Mouse (Mus musculus) 416B (cell line): Measurements from ENCODE around the gene Gm20388.

Experiments
- DNase-seq: peaks from one replicate; pipeline ENCODE4 v3.0.0; 2011; ENCODE audit warnings: low read depth

The Gm20388 gene

GRCm38 (mm10) chr8:121602411-121602810, 1691.8 kb downstream of the Gm20388 start:
- DNase-seq = no peak

GRCm38 (mm10) chr8:121602860-121603259, 1692.2 kb downstream of the Gm20388 start:
- DNase-seq = peak; percentile 94

GRCm38 (mm10) chr8:121603801-121604200, 1693.2 kb downstream of the Gm20388 start:
- no peak for DNase-seq

GRCm38 (mm10) chr8:121607661-121608060, 1697.0 kb downstream of the Gm20388 start:
- peak; percentile 51 for DNase-seq

GRCm38 (mm10) chr8:121609251-121609650, 1698.6 kb downstream of the Gm20388 start:
- DNase-seq = no peak

GRCm38 (mm10) chr8:121609916-121610315, 1699.3 kb downstream of the Gm20388 start:
- no peak for DNase-seq

GRCm38 (mm10) chr8:121613419-121613818, 1702.8 kb downstream of the Gm20388 start:
- DNase-seq = no peak

GRCm38 (mm10) chr8:121619401-121619995, 1708.9 kb downstream of the Gm20388 start:
- DNase-seq = peak; percentile 71

- peak; percentile 43 for DNase-seq
These were observed 1710.3 kb downstream of the Gm20388 start for GRCm38 (mm10) chr8:121620801-121621516.

GRCm38 (mm10) chr8:121621879-121622278, 1711.2 kb downstream of the Gm20388 start:
- DNase-seq = peak; percentile 61

GRCm38 (mm10) chr8:121623043-121623442, 1712.4 kb downstream of the Gm20388 start:
- DNase-seq = no peak

GRCm38 (mm10) chr8:121628681-121629080, 1718.0 kb downstream of the Gm20388 start:
- no peak for DNase-seq

GRCm38 (mm10) chr8:121631645-121632071, 1721.0 kb downstream of the Gm20388 start:
- no peak for DNase-seq

- DNase-seq = no peak
These were observed 1721.8 kb downstream of the Gm20388 start for GRCm38 (mm10) chr8:121632401-121632800.

- peak; percentile 65 for DNase-seq
These were observed 1724.9 kb downstream of the Gm20388 start for GRCm38 (mm10) chr8:121635534-121635933.

- DNase-seq = peak; percentile 73
These were observed 1725.5 kb downstream of the Gm20388 start for GRCm38 (mm10) chr8:121636180-121636579.

GRCm38 (mm10) chr8:121642804-121643203, 1732.2 kb downstream of the Gm20388 start:
- DNase-seq = no peak

GRCm38 (mm10) chr8:121643384-121643783, 1732.7 kb downstream of the Gm20388 start:
- DNase-seq = peak; percentile 91

GRCm38 (mm10) chr8:121647511-121648215, 1737.0 kb downstream of the Gm20388 start:
- DNase-seq = no peak

GRCm38 (mm10) chr8:121648451-121648850, 1737.8 kb downstream of the Gm20388 start:
- DNase-seq = no peak

GRCm38 (mm10) chr8:121649423-121649822, 1738.8 kb downstream of the Gm20388 start:
- DNase-seq = no peak

- no peak for DNase-seq
These were observed 1739.3 kb downstream of the Gm20388 start for GRCm38 (mm10) chr8:121649904-121650303.
